Mouse (Mus musculus) left cerebral cortex, adult 2 months (tissue): ENCODE data around the gene Cald1. TPM values are rescaled to one million over a fixed set of nuclear protein-coding genes. Genes with fewer than 3 reads are reported as not detected.

Source experiments
- DNase-seq, 2 experiments: peaks; one replicate each; pipeline ENCODE4 v3.0.0; 2021 to 2022; ENCODE audit warnings: low spot score in 2 of 2, mixed read lengths in 1 of 2; ENCODE audit errors: extremely low spot score in 1 of 2
- H3K27ac ChIP-seq: fragments of 200-600 bp; 2 replicates; pipeline ENCODE4 v1.8.1; 2022
- H3K4me3 ChIP-seq: fragments of 200-600 bp; 2 replicates; pipeline ENCODE4 v1.8.1; 2022
- CTCF ChIP-seq: fragments of 200-600 bp; IDR thresholded peaks from 2 replicates; pipeline ENCODE4 v1.8.1; 2022; ENCODE audit warnings: antibody characterized with exemption, mild to moderate bottlenecking, moderate library complexity
- intact Hi-C: fragments of 180-260 bp; cut with DNase I; formaldehyde crosslinking; loops from one replicate; pipeline ENCODE4 v1.15.1; 2025
- total RNA-seq, 2 experiments: library from RNA; stranded (reverse); gene quantifications; 2 replicates each; pipeline ENCODE4 v1.2.3; 2021

Gene Cald1
- total RNA-seq, 2 experiments from 2014 or later, result 20.9 to 22.4 TPM

- DNase-seq, result no peak
- Histone ChIP-seq H3K27ac (no peak overlapping the region), H3K4me3 (no peak overlapping the region)
- no peak for TF ChIP-seq CTCF
- intact Hi-C loops, result no loop called here
These were observed 7.6 kb upstream of the Cald1 start for GRCm38 (mm10) chr6:34590716-34591115.

- intact Hi-C loops, result no loop called here
- no peak for DNase-seq
- TF ChIP-seq CTCF, result no peak
These were observed 4.9 kb upstream of the Cald1 start for GRCm38 (mm10) chr6:34593353-34593752.

DNA sequence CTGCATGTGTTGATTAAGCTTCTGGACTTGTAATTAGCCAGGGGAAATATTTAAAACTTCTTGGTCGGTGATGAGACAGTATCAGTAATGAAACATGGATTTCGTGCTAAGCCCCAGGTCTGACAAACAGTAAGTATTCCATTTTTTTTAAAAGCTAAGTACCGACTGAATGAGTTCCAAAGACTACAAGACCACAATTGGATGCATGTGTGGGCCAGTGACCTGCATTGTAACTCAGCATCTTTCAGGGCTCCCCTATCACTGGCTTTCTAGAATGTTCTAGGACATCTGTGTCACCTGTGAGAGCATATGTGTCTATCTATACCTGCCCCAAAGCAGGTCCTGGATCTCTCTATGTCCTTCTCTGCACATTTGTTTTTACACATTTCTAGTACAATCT lies 984 bp upstream of the Cald1 start:
- Histone ChIP-seq H3K4me3 (no peak overlapping the region), H3K27ac (no peak overlapping the region)
- TF ChIP-seq CTCF, result no peak
- no peak for DNase-seq
- intact Hi-C loops, result no loop called here

More at GRCm38 (mm10) chr6:34593353-34593752, 4.9 kb upstream of the Cald1 start:
- no peak overlapping the region for H3K27ac ChIP-seq
- H3K4me3 ChIP-seq, result no peak overlapping the region

DNA sequence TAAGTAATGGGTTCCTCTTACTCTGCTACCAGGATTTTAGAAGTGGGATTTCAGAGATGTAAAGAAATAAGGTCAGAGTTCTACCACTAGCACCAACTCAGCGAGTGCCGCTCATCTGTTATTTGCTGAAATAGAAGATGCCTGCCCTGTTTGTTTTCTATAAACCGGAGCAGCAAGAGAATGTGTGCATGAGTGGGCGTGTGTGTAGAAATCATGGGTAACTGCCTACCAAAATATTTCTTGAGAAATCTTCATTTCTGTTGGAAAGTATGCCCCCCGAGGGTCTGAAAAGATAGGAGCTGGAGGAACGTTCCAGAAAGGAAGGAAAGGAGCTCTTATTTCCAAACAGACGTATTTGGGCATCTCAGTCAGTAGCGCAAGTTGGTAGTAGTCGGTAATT lies 871 bp downstream of the Cald1 start:
- H3K4me3 ChIP-seq, result peak overlapping the region; percentile 7
- H3K27ac ChIP-seq, result no peak overlapping the region
- TF ChIP-seq CTCF, result no peak
- intact Hi-C loops, result no loop called here
- no peak for DNase-seq

DNA sequence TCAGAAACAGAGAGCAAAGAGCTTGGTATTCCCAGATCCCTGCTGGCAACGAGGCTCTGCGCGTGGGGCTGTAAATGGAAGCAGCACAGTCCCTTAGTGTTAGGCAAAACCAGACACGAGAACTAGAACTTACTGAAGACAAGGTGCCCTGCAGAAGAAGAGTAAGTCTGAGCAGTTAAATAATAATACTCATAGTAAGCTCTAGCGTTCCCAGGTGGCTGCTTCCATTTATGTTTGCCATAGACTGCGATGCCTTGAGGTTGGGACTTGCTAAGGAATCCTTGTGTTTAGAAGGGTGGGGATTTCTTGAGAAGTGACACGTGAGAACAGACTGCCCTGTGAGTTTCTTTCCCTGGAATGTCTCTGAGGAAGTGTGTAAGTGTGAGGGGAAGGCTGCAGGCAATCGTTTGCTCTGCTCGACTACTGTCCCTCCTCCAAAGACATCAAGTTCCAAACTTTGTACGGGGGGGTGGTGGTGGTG lies 1.4 kb downstream of the Cald1 start:
- no peak for TF ChIP-seq CTCF
- H3K4me3 ChIP-seq, result peak overlapping the region; percentile 7
- no peak for DNase-seq
- H3K27ac ChIP-seq, result no peak overlapping the region
- intact Hi-C loops, result no loop called here

GRCm38 (mm10) chr6:34600850-34601249 lies 2.5 kb downstream of the Cald1 start:
- TF ChIP-seq CTCF, result no peak
- intact Hi-C loops, result no loop called here

GRCm38 (mm10) chr6:34602091-34602490 lies 3.8 kb downstream of the Cald1 start:
- H3K4me3 ChIP-seq, result no peak overlapping the region
- intact Hi-C loops, result no loop called here
- no peak for TF ChIP-seq CTCF
- H3K27ac ChIP-seq, result no peak overlapping the region
- DNase-seq, result no peak

More at GRCm38 (mm10) chr6:34600850-34601249, 2.5 kb downstream of the Cald1 start:
- no peak overlapping the region for H3K27ac ChIP-seq
- H3K4me3 ChIP-seq, result no peak overlapping the region
- DNase-seq, result no peak

- no peak for DNase-seq
- no peak overlapping the region for H3K27ac ChIP-seq
- TF ChIP-seq CTCF, result no peak
- intact Hi-C loops, result no loop called here
- H3K4me3 ChIP-seq, result no peak overlapping the region
These were observed 8.1 kb downstream of the Cald1 start for GRCm38 (mm10) chr6:34606407-34606806.

- Histone ChIP-seq H3K4me3 (no peak overlapping the region), H3K27ac (no peak overlapping the region)
- no peak for DNase-seq
- intact Hi-C loops, result no loop called here
- TF ChIP-seq CTCF, result no peak
These were observed 10.3 kb downstream of the Cald1 start for GRCm38 (mm10) chr6:34608603-34609002.

- no peak overlapping the region for H3K27ac ChIP-seq
- H3K4me3 ChIP-seq, result 0 out of 2 replicates have a peak overlapping the region, but pooled peaks have one; percentile 16
- intact Hi-C loops, result no loop called here
- no peak for TF ChIP-seq CTCF
- DNase-seq, result no peak
These were observed 11.9 kb downstream of the Cald1 start for GRCm38 (mm10) chr6:34609892-34610829.

DNA sequence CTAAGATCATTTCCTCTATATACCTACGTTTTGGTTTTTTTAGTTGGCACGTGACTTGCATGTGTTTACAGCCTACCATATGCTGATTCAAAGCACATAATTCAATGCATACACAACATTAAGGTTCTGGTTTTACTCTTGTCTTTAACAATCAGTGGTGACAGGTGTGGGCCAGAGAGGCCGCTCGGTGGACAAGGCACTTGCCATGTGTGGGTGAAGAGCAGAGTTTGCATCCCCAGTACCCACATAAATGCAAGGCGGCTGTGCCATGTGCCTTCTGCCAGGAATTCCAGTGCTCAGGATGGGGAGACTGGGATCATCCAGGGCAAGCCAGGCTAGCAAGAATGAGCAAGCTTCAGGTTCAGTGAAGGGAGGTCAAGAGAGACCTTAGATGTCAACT lies 14.8 kb downstream of the Cald1 start:
- intact Hi-C loops, result no loop called here
- Histone ChIP-seq H3K27ac (no peak overlapping the region), H3K4me3 (no peak overlapping the region)
- DNase-seq, result no peak
- no peak for TF ChIP-seq CTCF

DNA sequence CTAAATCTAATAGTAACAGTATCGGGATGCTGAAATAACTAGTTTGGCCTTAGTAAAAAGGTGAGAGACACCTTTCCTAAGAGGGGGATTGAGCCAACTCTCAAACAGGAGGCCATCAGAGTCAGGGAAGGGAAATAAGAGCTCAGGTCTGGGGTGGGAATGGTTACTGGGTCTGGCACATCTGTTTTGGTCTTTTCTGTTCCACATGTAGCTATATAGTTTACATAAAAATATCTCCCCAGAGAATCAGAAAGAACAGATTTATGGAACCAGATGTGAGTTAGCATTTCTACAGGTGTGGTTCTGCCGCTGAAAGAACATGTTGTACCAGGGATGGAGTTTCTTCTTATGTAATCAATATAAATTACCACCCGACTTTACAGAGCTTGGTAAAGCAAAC lies 17.1 kb downstream of the Cald1 start:
- TF ChIP-seq CTCF, result no peak
- Histone ChIP-seq H3K4me3 (no peak overlapping the region), H3K27ac (no peak overlapping the region)
- intact Hi-C loops, result no loop called here
- DNase-seq, result no peak

- Histone ChIP-seq H3K4me3 (no peak overlapping the region), H3K27ac (no peak overlapping the region)
- no peak for DNase-seq
- TF ChIP-seq CTCF, result no peak
- intact Hi-C loops, result no loop called here
These were observed 21.2 kb downstream of the Cald1 start for GRCm38 (mm10) chr6:34619494-34619893.
